Mouse (Mus musculus) kidney, adult 2 months (tissue): ENCODE measurements at regions not wholly inside any gene's neighbourhood (a gene's known extent, or its start where the extent isn't known, plus 50 kb on each side); places are given as distances from the start of the nearest gene placed in this dataset.

ENCODE experiments used
- CTCF ChIP-seq: fragments of 200-500 bp; conservative IDR thresholded peaks from 2 replicates; pipeline ENCODE4 v1.5.1; 2011; ENCODE audit warnings: low read depth, mild to moderate bottlenecking, control low read depth, low read length, moderate library complexity, mixed read lengths; ENCODE audit not compliant: insufficient read depth, insufficient read length
- POLR2A ChIP-seq: fragments of 200-500 bp; IDR thresholded peaks from one replicate; pipeline ENCODE4 v1.6.1; 2011; ENCODE audit warnings: low read depth, low read length, control low read depth

DNA sequence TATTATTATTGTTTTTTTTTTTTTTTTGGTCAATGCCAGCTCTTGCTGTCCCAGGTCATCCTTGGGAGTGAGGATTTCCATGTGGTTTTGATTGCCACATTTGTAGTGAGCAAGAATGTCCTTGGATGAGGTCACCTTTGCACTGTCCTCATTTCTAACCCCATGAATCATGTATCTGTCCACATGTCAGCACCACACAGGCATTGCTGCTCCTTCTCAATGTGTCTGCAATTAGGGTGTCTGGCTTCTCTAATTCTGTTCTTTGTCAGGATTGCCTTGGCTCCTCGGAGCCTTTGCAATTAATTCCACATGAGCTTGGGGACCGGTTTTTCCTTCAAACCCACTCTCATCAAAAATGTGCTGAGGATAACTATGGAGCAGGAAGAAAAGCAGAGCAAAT, 402.5 kb downstream of the Sox11 start:
- TF ChIP-seq CTCF (no peak), POLR2A (no peak)
